ENCODE assay signal across 8 mouse cellular contexts in the genomic region with DNA sequence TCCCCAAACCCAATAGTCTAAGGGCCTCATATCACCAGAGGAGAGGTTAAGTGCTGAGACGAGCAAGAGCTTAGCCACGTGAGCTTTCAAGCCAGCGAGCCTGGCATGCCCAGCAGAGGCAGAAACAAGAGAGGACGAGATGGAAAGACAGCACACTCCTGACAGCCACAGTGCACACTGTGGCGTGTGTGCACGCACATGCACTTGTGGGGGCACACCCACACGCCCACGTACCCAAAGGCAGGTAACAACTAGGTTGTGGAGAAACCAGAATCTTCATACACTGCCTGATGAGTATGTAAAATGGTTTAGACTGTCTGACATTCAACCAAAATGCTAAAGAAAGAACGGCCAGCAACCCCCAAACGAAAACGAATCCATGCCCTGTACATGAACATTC. TPM values are rescaled to one million over a fixed set of nuclear protein-coding genes. Genes with fewer than 3 reads are reported as not detected.
DNase-seq lines count a peak whose midpoint lies in the region; ATAC-seq and TF ChIP-seq lines count a peak whose summit lies in the region.

No protein-coding gene starts in this region.

- 37% methylated on average over 11 of the region's 11 CpGs for WGBS in liver, adult 2 months
- WGBS in forebrain, embryonic 11.5 days, result 63% methylated on average over 11 of the region's 11 CpGs
- WGBS in limb, embryonic 10.5 days, result 67% methylated on average over 11 of the region's 11 CpGs
- 58% methylated on average over 11 of the region's 11 CpGs for WGBS in neural tube, embryonic 15.5 days

- DNase-seq in liver, adult 2 months (ENCODE audit: extremely low read depth, low read depth, low spot score), result peak; percentile 66
- no peak for DNase-seq in liver
- DNase-seq in forebrain, embryonic 11.5 days (ENCODE audit: low spot score), result no peak
- no peak for DNase-seq in limb, embryonic 10.5 days (ENCODE audit: low spot score)
- no peak for DNase-seq in cerebellum, postnatal 36 days
- DNase-seq in gastrocnemius, adult 18-20 months (ENCODE audit: low spot score), result no peak
- DNase-seq in right cerebral cortex, postnatal 14 days, result no peak

- no peaks in the 10 kb centered on the region for H3K27me3 ChIP-seq in liver, adult 2 months (ENCODE audit: control insufficient read depth, insufficient read depth, low read length)
- peaks cover 3% of the 10 kb centered on the region; the same call in 1 of the 2 replicates for H3K27me3 ChIP-seq in forebrain, embryonic 11.5 days (ENCODE audit: control insufficient read depth, insufficient read depth, low read length)
- H3K27me3 ChIP-seq in limb, embryonic 10.5 days (ENCODE audit: low read depth, poor library complexity, severe bottlenecking), result no peaks in the 10 kb centered on the region
- 0 out of 2 replicates have a peak, but pooled peaks cover 4% of the 10 kb centered on the region for H3K27me3 ChIP-seq in neural tube, embryonic 15.5 days (replicated peaks)

- H3K4me3 ChIP-seq in liver, adult 2 months (ENCODE audit: insufficient read depth, low read depth, low read length), result peak overlapping the region; percentile 1; the same call in 1 of the 2 replicates
- no peak overlapping the region for H3K4me3 ChIP-seq in forebrain, embryonic 11.5 days (ENCODE audit: low read depth, low read length)
- H3K4me3 ChIP-seq in limb, embryonic 10.5 days, result peak overlapping the region; percentile 82; the same call in 1 of the 2 replicates
- peak overlapping the region; percentile 90 for H3K4me3 ChIP-seq in neural tube, embryonic 15.5 days (replicated peaks)

- H3K9ac ChIP-seq in liver, adult 2 months (ENCODE audit: low read depth, low read length), result peak overlapping the region; percentile 0; the same call in 1 of the 2 replicates
- peak overlapping the region; percentile 23; the same call in 1 of the 2 replicates for H3K9ac ChIP-seq in forebrain, embryonic 11.5 days (ENCODE audit: low read length)
- H3K9ac ChIP-seq in neural tube, embryonic 15.5 days (replicated peaks), result no peak overlapping the region; the same call in 1 of the 2 replicates

- no peak for ATAC-seq in forebrain, embryonic 11.5 days (replicated peaks; ENCODE audit: low FRiP score)
- no peak for ATAC-seq in neural tube, embryonic 15.5 days (ENCODE audit: low FRiP score)

- 0 out of 2 replicates have a peak, but pooled peaks have one; percentile 2 for TF ChIP-seq CTCF in liver, adult 2 months (IDR thresholded peaks at IDR 0.05; ENCODE audit: low read depth, low read length)

- no peak overlapping the region for H3K27ac ChIP-seq in liver, adult 2 months (replicated peaks; ENCODE audit: insufficient read depth, low read depth, low read length)
- no peak overlapping the region for H3K27ac ChIP-seq in forebrain, embryonic 11.5 days (ENCODE audit: low read depth, low read length)
- H3K27ac ChIP-seq in limb, embryonic 10.5 days, result no peak overlapping the region
- H3K27ac ChIP-seq in neural tube, embryonic 15.5 days (replicated peaks), result no peak overlapping the region

- H3K4me2 ChIP-seq in forebrain, embryonic 11.5 days (ENCODE audit: low read depth, low read length, severe bottlenecking), result peak overlapping the region; percentile 50
- peak overlapping the region; percentile 85 for H3K4me2 ChIP-seq in neural tube, embryonic 15.5 days

- peaks cover 18% of the 10 kb centered on the region; the same call in 1 of the 2 replicates for H3K79me2 ChIP-seq in liver, adult 2 months (ENCODE audit: control insufficient read depth, insufficient read depth, low read length)

- no peaks in the 10 kb centered on the region for H3K9me3 ChIP-seq in forebrain, embryonic 11.5 days (ENCODE audit: control insufficient read depth, low read length)
- no peaks in the 10 kb centered on the region for H3K9me3 ChIP-seq in limb, embryonic 10.5 days (replicated peaks)
- no peaks in the 10 kb centered on the region for H3K9me3 ChIP-seq in neural tube, embryonic 15.5 days (replicated peaks)

- H3K4me1 ChIP-seq in liver, adult 2 months (ENCODE audit: control insufficient read depth, insufficient read depth, low read length), result peaks cover 17% of the 10 kb centered on the region; the same call in 1 of the 2 replicates
- H3K4me1 ChIP-seq in forebrain, embryonic 11.5 days (replicated peaks; ENCODE audit: control insufficient read depth, insufficient read depth, low read length), result peaks cover 10% of the 10 kb centered on the region
- H3K4me1 ChIP-seq in limb, embryonic 10.5 days, result peaks cover 35% of the 10 kb centered on the region
- H3K4me1 ChIP-seq in neural tube, embryonic 15.5 days, result peaks cover 30% of the 10 kb centered on the region

- H3K36me3 ChIP-seq in liver, adult 2 months (ENCODE audit: control insufficient read depth, insufficient read depth, low read length), result peaks cover 25% of the 10 kb centered on the region
- peaks cover 6% of the 10 kb centered on the region for H3K36me3 ChIP-seq in forebrain, embryonic 11.5 days (ENCODE audit: control insufficient read depth, insufficient read depth, low read length)
- H3K36me3 ChIP-seq in limb, embryonic 10.5 days, result peaks cover 39% of the 10 kb centered on the region
- H3K36me3 ChIP-seq in neural tube, embryonic 15.5 days, result peaks cover 30% of the 10 kb centered on the region

- no peak for TF ChIP-seq POLR2A in liver, adult 2 months (IDR thresholded peaks at IDR 0.05; ENCODE audit: extremely low read depth, insufficient read depth, low read length)

RNA-seq across cellular contexts. Expression of a gene that starts 2.0 kb away (rescaled TPM):
- 57.4 and 86.8 TPM in 2 replicates for total RNA-seq in liver, adult 2 months (2014; rRNA removed)
- 49.3 and 50.3 TPM in 2 replicates for polyA plus RNA-seq in liver, adult 2 months (2012; rRNA removed)
- 61.2 and 65.8 TPM in 2 replicates for polyA plus RNA-seq in forebrain, embryonic 11.5 days (2014; fragmentation: Nextera tagmentation; extraction: Ambion mirVana)
- 65.1 and 65.5 TPM in 2 replicates for polyA plus RNA-seq in limb, embryonic 10.5 days (2016; fragmentation: Nextera tagmentation; extraction: Ambion mirVana)
- polyA plus RNA-seq in neural tube, embryonic 15.5 days (2015; fragmentation: Nextera tagmentation; extraction: Ambion mirVana), result 101 and 108 TPM in 2 replicates
- total RNA-seq in gastrocnemius, adult 18-20 months (2021), result 10 to 100 TPM; 15.8 to 17.0 TPM
